9 mouse cellular contexts compared by ENCODE assay signal in genomic region chr4:152222111-152222510, GRCm38 (mm10). TPM values are rescaled to one million over a fixed set of nuclear protein-coding genes. Genes with fewer than 3 reads are reported as not detected.
DNase-seq lines count a peak whose midpoint lies in the region; ATAC-seq lines count a peak whose summit lies in the region.
"Had no signal": no experiment of that assay in that cellular context is flagged by ENCODE, and none has a peak within 500 bp of the region (broad histone marks: within the 10 kb centered on the region; RNA-seq: fewer than 3 reads in every experiment).

No protein-coding gene starts in this region.

- H3K4me3 ChIP-seq in embryonic facial prominence, embryonic 14.5 days (ENCODE audit: low read depth, low read length): no peak overlapping the region
- no peak overlapping the region for H3K4me3 ChIP-seq in forebrain, embryonic 15.5 days
- H3K4me3 ChIP-seq in midbrain, embryonic 12.5 days: no peak overlapping the region

- 86% methylated on average over 6 of the region's 6 CpGs for WGBS in embryonic facial prominence, embryonic 14.5 days
- 74% methylated on average over 6 of the region's 6 CpGs for WGBS in forebrain, embryonic 15.5 days
- WGBS in midbrain, embryonic 12.5 days: 78% methylated on average over 6 of the region's 6 CpGs

- intact Hi-C loops in gastrocnemius, postnatal 36 days (cut with DNase I): no loop called here

- H3K9ac ChIP-seq in embryonic facial prominence, embryonic 14.5 days (ENCODE audit: low read depth, low read length): no peak overlapping the region
- no peak overlapping the region for H3K9ac ChIP-seq in forebrain, embryonic 15.5 days (replicated peaks)
- H3K9ac ChIP-seq in midbrain, embryonic 12.5 days (replicated peaks): no peak overlapping the region

- no peaks in the 10 kb centered on the region for H3K9me3 ChIP-seq in embryonic facial prominence, embryonic 14.5 days (ENCODE audit: control insufficient read depth, low read length)
- H3K9me3 ChIP-seq in forebrain, embryonic 15.5 days: no peaks in the 10 kb centered on the region
- no peaks in the 10 kb centered on the region for H3K9me3 ChIP-seq in midbrain, embryonic 12.5 days

- peak overlapping the region; percentile 59; the same call in 1 of the 2 replicates for H3K27ac ChIP-seq in embryonic facial prominence, embryonic 14.5 days (replicated peaks; ENCODE audit: low read depth, low read length)
- H3K27ac ChIP-seq in forebrain, embryonic 15.5 days (replicated peaks): peak overlapping the region; percentile 80
- H3K27ac ChIP-seq in midbrain, embryonic 12.5 days (replicated peaks): peak overlapping the region; percentile 58

- H3K4me2 ChIP-seq in embryonic facial prominence, embryonic 14.5 days (ENCODE audit: low read depth, low read length): no peak overlapping the region
- H3K4me2 ChIP-seq in forebrain, embryonic 15.5 days (replicated peaks): no peak overlapping the region
- no peak overlapping the region for H3K4me2 ChIP-seq in midbrain, embryonic 12.5 days (replicated peaks)

- H3K27me3 ChIP-seq in embryonic facial prominence, embryonic 14.5 days (replicated peaks; ENCODE audit: control insufficient read depth, insufficient read depth, low read length): no peaks in the 10 kb centered on the region
- H3K27me3 ChIP-seq in forebrain, embryonic 15.5 days: no peaks in the 10 kb centered on the region
- H3K27me3 ChIP-seq in midbrain, embryonic 12.5 days: peaks cover 76% of the 10 kb centered on the region

- H3K4me1 ChIP-seq in embryonic facial prominence, embryonic 14.5 days (ENCODE audit: control insufficient read depth, insufficient read depth, low read length): peaks cover 19% of the 10 kb centered on the region
- peaks cover 34% of the 10 kb centered on the region for H3K4me1 ChIP-seq in forebrain, embryonic 15.5 days
- peaks cover 27% of the 10 kb centered on the region for H3K4me1 ChIP-seq in midbrain, embryonic 12.5 days

- H3K36me3 ChIP-seq in embryonic facial prominence, embryonic 14.5 days (ENCODE audit: control insufficient read depth, insufficient read depth, low read length): 0 out of 2 replicates have a peak, but pooled peaks cover 4% of the 10 kb centered on the region
- no peaks in the 10 kb centered on the region; the same call in 1 of the 2 replicates for H3K36me3 ChIP-seq in forebrain, embryonic 15.5 days
- peaks cover 18% of the 10 kb centered on the region; the same call in 1 of the 2 replicates for H3K36me3 ChIP-seq in midbrain, embryonic 12.5 days

- peak; percentile 15 for DNase-seq in kidney, adult 18-20 months
- DNase-seq in kidney, postnatal 10 days: no peak
- no peak for DNase-seq in embryonic facial prominence, embryonic 14.5 days (ENCODE audit: low spot score)
- DNase-seq in yolk sac, embryonic 10.5 days (ENCODE audit: low spot score): no peak
- no peak for DNase-seq in gastrocnemius, postnatal 36 days
- DNase-seq: thymus, adult 18-20 months had no signal

- ATAC-seq in embryonic facial prominence, embryonic 14.5 days (ENCODE audit: low read depth): no peak
- no peak for ATAC-seq in forebrain, embryonic 15.5 days (replicated peaks)
- no peak for ATAC-seq in midbrain, embryonic 12.5 days (ENCODE audit: low FRiP score, low read depth)
- ATAC-seq: activated CD4-positive, CD25-positive, alpha-beta regulatory T cell, adult 4 months had no signal

RNA-seq across cellular contexts. Expression of gene Acot7, which starts 44.2 kb away (rescaled TPM):
- polyA plus RNA-seq in embryonic facial prominence, embryonic 14.5 days (2014; fragmentation: Nextera tagmentation; extraction: Ambion mirVana): 70.1 and 71.8 TPM in 2 replicates
- 210 and 219 TPM in 2 replicates for polyA plus RNA-seq in forebrain, embryonic 15.5 days (2015; fragmentation: Nextera tagmentation; extraction: Ambion mirVana)
- 104 and 105 TPM in 2 replicates for polyA plus RNA-seq in midbrain, embryonic 12.5 days (2016; fragmentation: Nextera tagmentation; extraction: Ambion mirVana)
- 10 to 100 TPM; 15.0 to 18.5 TPM for total RNA-seq in gastrocnemius, postnatal 36 days (2021)

RNA-seq across cellular contexts. Expression of gene Gpr153, which starts 51.9 kb away (rescaled TPM):
- polyA plus RNA-seq in embryonic facial prominence, embryonic 14.5 days (2014; fragmentation: Nextera tagmentation; extraction: Ambion mirVana): 36.7 and 40.7 TPM in 2 replicates
- 5.7 and 6.3 TPM in 2 replicates for polyA plus RNA-seq in forebrain, embryonic 15.5 days (2015; fragmentation: Nextera tagmentation; extraction: Ambion mirVana)
- 12.3 and 15.4 TPM in 2 replicates for polyA plus RNA-seq in midbrain, embryonic 12.5 days (2016; fragmentation: Nextera tagmentation; extraction: Ambion mirVana)
- total RNA-seq in gastrocnemius, postnatal 36 days (2021): 1 to 10 TPM; 7.1 to 8.0 TPM
- polyA plus RNA-seq: activated CD4-positive, CD25-positive, alpha-beta regulatory T cell, adult 4 months had no signal
